Mouse (Mus musculus): ENCODE data around the gene Tnfaip6.

DNA sequence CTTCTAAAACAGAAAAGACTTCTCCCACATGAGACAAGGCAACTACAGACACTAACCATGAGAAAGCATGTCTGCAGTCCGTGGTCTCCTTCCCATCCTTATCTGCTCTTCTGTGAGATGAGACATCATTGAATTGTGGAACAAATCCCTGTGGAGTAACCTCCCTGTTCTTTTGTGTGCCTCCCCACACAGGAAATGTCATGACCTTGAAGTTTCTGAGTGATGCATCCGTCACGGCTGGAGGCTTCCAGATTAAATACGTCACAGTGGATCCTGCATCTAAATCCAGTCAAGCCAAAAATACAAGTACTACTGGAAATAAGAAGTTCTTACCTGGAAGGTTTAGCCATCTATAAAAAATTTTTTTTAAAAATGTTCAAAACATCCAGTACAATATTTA lies 17.8 kb downstream of the Tnfaip6 start:
- TF ChIP-seq CTCF (conservative IDR thresholded peaks at IDR 0.05; ENCODE audit: insufficient read depth, insufficient read length, low read depth, low read length) (no peak), POLR2A (IDR thresholded peaks at IDR 0.05; ENCODE audit: low read depth, low read length) (no peak)
